Mouse (Mus musculus) thymus, postnatal 0 days (tissue): Measurements from ENCODE around the gene Plod2. TPM values are rescaled to one million over a fixed set of nuclear protein-coding genes. Genes with fewer than 3 reads are reported as not detected.

Experiments used
- DNase-seq: peaks from one replicate; pipeline ENCODE4 v3.0.0-alpha.2; 2015; ENCODE audit warnings: low spot score
- polyA plus RNA-seq: library from polyadenylated mRNA; unstranded; fragments of >200 nt; fragmentation: Nextera tagmentation; extraction: Ambion mirVana; gene quantifications from 2 replicates; pipeline ENCODE4 v1.2.1, GENCODE M21; 2015

Gene Plod2
- polyA plus RNA-seq, 1 experiment from 2014 or later = 8.4 TPM

DNA sequence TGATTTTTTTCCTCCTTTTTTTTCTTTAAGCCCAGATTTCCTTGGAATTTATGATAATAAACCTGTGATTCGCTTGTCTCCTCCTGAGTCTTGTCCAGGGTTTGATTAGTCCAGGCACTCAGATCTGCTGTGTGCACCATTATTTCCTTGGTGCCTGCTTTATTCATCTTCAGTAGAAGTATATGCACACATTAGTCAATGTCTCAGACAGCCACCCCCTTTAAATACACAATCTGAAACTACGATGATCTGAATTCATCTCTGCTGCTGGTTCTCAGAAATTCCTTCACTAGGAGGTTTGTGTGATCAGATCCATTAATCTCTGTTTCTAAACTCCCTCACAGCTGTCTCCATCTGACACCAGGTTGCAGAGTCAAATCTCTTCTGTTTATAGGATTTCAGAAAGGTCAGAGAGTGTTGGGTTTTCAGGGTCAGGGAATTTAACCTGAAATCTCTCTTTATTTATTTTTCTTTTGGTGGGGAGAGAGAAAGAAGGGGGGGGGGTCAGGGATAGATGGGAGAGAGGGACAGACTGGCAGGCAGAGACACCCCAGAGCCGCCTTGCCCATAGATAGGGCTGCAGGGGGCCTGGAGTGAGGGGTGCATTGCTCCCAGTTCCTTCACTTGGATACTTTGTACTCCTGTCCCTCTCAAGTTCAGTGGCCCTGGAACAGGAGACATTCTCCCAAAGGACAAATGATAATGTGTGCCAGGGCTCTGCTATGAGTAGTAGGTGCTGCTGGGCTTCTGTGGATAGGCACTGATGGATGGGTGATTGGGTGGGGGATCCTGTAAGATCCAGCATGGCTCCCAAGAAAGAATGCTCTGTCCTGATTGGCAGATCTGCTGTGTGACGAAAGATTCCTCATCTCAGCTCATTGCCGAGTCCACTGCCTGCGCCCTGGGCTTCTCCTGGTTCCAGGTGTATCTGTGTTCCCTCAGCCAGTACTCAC is 13.3 kb downstream of the Plod2 start:
- DNase-seq = no peak

DNA sequence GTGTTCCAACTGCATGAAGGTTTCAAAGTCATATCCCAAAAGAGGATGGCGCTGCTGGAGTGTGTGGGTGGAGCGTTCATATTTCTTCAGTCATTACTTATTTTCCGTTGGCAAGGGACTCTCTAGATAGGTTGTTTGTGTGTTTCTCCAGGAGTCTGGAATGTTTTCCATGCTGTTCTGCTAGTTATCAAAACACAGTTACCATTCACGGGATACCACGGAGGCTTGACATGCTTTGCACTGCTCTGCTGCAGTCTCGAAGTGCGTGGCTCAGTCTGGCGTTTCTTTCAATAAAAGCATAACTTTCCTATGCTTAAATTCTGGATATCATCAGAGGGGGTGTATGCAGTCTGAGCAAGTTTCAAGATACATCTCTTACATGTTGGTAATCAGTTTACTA is 17.7 kb downstream of the Plod2 start:
- no peak for DNase-seq

DNA sequence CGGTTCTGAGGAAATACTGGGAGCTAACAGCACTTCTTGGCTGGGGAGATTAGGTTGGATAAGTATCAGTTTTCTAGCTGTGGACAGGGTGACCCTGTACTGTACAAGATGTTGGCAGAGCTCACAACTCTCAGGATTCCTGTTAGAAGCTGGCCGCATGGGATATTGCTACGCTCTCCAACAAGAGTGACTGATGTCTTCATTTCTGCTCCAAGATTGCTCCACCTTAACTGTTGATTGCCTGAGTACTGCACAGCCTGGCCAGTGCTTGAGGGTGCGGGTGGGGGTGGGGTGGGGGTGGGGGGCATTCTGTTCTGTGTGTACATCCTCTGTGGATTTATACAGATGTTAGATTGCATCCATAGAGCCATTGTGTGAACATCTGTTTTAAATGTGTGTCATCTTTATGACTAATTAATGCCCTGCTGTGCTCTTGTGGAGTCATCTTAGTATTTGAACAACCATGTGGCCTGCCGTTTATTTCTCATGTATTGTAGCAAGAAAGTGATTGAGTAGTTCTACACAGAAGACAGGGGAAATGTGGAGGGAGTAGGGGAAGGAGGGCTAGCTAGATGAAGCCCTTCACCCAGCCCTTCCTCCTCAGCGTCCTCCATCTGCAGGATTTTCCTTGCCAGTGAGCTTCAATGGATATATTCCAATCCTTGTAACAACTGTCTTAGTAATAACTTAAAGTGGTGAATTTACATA is 19.0 kb downstream of the Plod2 start:
- DNase-seq = no peak

DNA sequence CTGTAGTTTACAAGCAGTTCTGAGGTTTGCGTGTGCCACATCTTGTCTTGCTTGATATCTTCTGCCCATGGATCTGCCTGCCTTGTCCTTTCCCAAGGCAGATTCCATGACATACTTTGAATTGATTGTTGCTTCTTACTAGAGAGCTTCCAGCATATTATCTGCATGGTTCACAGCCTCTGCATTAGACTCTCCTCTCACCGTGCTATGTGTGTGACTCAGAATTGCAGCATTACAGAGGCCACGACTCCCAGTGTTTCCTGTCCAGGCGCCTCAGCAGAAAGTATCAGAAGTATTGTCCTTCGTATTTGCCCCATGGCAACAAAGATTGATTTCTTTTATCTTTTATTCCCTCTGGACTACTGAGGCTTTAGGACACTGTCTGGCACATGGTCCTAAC is 20.4 kb downstream of the Plod2 start:
- no peak for DNase-seq

DNA sequence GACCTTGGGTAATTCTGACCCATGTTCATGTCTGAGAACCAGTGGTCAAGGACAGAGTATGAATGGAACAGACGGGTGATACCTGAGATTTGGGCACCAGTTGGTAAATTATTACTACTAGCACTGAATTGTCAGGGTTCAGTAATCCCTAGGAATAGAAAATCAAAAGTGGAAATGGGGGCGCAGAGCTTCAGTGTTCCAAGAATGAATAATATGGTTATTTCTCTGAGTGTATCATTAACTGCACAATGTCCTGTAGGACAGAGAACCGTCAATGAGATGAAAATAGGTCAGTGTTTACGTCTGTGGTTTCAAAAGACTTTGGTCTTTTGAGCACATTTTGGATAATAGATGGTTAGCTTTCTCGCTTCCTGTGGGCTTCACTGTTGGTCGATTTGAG is 21.3 kb downstream of the Plod2 start:
- no peak for DNase-seq

DNA sequence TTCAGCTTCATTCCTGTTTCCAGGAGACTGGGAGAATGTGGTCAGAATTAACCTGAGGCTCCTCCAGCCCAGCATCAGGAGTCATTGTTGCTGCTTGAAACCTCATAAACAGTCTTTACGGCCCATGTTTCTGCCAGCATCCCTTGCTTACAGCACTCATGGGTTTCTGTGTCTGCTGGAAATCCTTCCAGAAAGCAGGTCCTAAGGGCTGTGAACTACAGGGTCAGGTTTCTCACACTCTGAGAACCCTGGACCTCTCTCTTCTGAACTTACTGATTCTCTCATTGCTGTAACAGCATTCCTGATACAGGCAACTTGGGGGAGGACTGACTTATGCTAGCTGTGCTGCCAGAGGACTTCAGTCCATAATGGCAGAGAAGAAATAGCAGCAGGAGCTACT is 22.4 kb downstream of the Plod2 start:
- no peak for DNase-seq

DNA sequence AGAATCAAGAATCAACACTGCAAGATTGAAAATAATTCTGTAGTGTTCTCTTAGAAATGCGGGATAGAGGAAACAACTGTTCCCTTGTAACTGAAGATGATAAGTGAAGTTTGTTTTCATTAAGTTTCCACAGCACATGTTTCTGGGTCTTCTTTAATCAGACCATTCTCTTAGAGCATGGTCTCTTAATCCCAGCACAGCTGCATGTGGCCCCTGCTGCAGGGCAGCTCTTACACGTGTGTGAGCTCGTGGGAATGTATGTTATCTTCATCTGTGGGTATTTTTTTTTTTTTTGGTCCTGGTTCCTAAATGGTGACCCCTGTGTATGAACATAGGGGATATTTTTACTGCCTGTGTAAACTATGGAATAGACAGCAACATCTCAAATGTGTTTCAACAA is 24.2 kb downstream of the Plod2 start:
- DNase-seq = no peak

DNA sequence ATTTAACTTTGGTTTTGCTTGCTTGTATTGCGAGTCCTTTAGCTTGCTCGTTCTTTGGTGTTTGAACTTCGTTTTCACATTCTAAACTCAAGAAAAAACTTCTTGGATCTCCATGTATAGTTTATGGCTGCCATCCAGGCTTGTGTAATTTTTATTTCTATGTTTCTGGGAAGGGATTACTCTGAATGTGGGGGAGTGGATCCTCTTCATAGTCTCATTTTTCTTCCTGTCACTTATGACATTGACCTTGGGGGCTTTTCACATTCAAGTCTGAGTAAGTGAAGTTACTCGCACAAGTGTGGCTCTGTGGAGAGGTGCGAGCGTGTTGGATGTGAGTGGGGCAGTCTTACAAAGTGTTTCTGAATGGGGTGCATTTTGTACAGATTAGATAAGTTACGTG is 25.5 kb downstream of the Plod2 start:
- no peak for DNase-seq

DNA sequence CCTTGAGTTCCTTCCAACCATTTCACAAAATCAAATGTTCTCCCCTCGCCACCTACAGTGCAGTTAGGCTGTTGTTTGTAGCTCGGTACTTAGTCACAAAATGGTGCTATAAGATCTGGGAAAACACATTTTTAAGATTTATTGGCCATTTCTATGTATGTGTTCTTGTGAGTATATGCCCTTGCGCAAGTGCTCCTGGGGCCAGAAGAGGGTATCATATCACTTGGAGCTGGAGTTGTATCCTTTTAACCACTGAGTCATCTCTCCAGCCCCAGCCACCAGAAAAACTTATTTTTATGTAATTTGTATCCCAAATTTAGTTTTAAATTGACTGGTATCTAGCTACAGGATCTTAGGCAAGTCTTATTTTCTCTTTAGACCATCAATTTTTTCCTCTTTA is 26.8 kb downstream of the Plod2 start:
- no peak for DNase-seq

DNA sequence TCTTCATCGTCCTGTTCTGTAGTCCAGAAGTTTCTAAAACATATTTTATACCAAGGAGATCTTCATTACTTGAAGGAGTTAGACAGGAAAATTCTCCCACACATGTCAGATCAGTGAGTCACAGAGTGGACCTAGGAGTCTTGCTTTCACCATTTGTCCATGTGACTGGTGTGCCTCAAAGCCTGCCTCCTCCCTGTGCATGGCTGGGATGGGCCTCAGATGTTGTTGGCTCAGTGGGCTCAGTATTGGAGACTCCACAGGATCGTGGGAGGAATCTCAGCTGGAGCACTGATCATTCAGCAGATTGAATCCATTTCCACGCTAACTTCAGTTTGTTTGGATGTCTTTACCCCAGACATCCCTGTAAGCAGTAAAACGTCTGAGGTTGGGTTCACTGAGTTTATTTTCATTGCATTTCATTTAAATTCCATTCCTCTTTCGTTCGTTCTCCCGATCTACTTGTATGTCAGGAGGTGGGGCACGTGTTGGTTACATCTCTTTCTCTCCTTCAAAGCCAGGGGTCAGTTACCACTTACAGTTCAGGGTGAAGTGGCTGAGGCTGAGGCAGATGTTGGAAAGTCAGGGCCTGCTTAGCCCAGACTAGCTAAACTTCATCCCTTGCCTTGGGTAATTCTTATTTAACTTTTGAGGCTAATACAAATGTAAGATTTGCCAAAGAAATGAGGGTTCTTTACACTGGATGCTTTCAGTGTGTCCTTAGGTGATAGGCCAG is 30.5 kb downstream of the Plod2 start:
- no peak for DNase-seq

DNA sequence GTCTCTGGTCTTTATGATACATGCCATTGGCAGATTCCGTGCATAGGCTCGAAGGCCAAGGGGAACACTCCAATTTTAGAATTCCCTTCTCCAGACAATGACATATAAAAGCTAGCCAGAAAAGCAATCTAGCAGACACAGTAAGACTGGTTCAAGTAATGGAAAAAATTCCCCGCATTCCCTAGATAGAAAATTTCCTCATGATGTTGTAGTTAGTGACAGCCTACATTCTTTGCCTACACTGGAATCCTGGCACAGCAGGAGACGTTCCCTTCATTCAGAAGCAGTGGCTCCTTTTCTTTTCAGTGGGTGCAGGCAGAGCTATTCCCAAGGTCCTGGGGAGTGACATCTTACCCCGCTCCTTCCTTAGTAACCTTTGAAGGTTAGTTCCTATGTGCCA is 41.9 kb downstream of the Plod2 start:
- no peak for DNase-seq

DNA sequence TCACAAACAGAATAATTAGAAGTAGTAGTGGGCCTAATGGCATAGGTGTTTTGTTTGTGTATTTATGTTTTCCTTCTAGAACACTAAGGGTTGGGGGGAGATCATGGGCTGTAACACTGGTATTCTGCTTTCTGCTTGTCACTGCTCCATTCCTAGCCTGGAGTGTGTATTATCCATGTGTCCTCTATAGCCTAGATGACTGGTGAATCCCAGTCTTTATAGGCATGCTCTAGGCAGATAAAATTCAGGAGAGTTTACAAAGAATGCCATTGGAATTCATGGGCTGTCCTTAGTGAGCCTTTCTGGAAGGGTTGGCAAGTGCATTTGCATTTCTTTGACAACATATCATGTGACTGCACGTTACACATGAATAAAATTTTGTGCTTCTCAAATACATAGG is 44.0 kb downstream of the Plod2 start:
- DNase-seq = no peak

DNA sequence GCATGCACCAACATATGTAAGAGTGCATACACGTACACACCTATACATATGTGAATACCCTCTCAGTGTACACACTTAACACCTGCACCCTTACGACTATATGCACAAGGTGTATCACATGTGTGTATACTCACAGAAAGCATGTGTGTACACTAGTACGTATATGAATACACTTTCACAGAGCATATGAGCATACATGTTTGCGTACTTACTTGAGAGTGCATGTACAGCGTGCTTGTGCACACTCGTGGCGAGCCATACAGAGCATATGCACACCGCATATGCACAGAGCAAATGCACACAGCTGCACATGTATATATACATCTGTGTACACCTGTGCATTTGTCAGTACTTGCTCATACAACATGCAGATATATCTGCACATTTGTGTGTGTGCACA is 45.4 kb downstream of the Plod2 start:
- no peak for DNase-seq

DNA sequence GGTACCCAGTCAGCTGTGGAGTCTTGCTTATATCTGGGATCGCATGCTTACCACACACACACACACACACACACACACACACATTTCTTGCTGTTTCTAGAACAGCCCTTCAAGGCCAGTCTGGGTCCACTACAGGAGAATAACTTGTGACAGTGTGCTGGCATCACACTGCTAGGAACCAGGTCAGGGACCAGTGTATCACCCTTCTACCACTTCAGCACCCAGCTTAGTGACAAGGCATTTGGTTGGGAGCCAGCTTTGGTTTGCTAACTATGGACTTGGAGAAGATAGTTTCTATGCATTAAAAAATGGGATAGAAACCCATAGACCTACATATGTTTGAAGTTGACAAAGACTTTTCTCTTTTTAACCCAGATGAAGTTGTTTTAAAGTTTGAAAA is 46.2 kb downstream of the Plod2 start:
- DNase-seq = no peak

DNA sequence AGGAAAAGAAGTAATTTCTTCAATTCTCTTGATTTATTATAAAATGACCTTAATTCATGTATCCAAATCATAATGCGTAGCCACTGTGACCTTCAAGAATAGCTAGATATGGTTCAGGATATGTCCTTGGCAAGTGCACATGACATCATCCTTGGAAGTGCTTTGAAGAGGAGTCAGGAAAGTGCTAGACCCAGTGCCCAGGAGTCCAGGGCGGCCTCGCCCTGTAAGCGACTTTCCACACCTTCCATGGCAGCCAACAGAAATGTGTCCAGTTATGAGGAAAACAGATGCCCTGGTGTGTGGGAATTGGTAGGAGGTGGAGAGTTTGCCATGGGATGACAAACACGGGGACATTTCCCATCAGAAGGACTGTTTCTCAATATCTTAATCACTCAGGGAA is 47.0 kb downstream of the Plod2 start:
- no peak for DNase-seq

DNA sequence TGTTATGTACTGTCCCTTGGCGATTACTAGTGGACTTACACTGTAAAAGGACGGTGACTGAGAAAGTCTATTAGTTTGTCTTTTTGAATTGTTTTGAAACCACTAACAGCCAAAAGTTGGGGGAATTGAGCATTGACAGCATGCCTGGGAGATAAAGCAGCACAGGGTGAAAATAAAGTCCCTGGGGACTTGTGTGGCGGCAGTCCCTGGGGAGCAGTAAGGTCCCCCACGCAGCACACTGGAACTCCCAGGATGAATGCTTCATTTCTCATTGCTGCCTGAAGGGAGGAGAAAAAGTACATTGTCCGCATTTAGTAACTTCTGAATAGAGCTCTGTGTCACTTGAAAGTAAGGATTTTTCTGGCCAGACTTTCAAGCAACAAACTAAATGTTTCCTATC is 49.5 kb downstream of the Plod2 start:
- DNase-seq = no peak

DNA sequence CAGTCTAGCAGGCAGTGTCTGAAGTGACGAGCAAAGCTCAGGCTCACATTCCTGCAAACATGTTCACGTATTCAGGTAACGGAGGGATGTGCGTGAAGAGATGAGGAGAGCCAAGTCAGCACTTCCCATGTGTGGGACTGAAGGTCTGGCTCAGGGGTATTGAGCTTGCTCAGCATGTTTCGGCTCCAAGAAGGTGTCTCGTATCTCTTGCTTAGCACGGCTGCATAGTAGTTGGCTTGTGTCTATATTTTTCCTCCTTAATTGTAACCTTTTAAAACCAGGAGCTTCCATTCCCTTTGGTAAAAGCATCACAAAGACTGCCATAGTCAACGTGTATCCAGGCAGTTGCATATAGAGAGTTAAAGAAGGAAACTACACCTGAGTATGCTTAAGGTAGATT is 50.7 kb downstream of the Plod2 start:
- DNase-seq = no peak

DNA sequence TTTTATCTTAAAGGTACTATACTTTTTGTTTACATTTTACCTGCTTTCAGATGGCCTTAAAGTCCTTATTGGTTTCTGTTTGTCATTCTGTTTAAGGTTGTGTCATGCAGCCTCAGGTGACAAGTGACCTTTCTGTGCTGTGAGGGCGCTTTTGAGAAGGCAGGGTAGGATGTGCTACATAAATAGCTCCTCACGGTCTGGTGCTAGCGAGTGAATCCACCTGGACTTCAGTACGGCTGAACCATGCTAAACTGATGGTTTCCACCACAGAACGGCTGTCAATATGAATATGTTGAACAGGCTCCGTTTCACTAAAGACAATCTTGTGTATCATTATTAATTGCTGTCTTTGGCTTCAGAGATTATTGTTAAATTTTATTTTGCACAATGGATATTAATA is 52.5 kb downstream of the Plod2 start:
- DNase-seq = no peak

DNA sequence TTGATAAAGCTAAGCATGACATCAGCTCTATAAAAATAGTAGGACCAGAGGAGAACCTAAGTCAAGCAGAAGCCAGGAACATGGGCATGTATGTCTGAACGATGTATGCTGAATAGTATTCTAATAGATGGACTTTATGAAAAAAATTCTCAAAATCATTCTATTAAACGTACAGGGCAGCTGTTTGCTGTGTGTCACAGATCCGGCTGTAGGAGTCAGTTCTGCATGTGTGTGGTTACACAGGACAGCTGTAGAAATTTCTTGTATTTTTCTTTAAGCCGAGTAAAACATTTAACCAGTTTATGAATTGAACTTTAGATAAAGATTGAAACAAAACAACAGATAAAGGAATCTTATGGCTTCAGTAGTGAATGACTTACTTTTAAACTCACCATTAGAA is 53.3 kb downstream of the Plod2 start:
- DNase-seq = no peak

DNA sequence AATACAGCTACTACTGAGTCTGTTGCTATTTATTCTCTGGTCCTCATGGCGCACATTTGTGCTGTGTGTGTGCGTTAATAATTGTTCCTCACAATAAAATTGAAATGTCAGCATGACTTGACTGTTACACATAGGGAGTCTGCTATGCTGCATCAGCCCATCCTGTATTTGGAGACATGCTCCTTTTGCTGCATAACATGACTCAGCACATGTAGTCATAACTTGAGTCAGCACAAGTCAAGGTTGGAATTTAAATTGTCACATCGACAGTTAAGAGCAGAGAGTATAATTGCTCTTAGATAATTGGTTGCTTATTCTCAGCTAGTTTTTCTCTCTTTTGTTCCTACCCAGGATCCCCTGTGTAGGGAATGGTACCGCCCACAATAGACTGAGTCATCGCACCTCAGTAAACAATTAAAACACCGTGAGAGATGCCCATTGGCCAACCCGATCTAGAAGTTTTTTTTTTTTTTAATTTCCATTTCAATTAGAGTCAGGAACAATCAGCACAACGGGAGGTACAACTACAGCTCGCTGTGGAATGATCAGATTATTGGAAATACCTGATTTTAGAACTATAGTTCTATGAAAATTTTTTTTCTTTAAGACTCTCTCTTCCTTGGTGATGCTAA is 55.0 kb downstream of the Plod2 start:
- no peak for DNase-seq

DNA sequence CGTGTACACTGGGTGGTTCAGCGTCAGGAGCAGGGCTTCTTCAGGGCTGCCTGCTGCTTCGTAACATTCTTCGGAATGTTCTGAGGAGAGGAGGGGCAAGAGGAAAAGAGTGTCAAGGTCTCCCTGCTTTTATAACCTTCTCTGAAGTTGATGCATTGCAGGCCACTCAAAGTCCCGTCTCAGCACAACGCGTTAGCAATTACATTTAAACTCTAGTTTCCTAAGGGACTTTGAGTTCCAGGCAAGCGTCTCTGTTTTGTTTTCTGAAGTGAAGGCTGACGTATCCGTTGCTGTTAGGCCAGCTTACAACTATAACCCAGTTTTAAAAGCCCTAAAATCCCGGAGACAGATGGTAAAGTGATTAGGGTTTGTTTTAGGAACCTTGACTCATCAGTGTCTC is 55.8 kb downstream of the Plod2 start:
- no peak for DNase-seq
